Mouse (Mus musculus) adrenal gland, adult 2 months (tissue): ENCODE data around the gene Klhl5. TPM values are rescaled to one million over a fixed set of nuclear protein-coding genes. Genes with fewer than 3 reads are reported as not detected.
"Not testable (repeated sequence)": the region's sequence is repeated elsewhere in the genome, so short reads cannot be mapped to it uniquely, and the experiment has no call there.

ENCODE experiments used
- DNase-seq: peaks from one replicate; pipeline ENCODE4 v3.0.0; 2021
- polyA plus RNA-seq: library from polyadenylated mRNA; depleted of rRNA; stranded (reverse); fragments of >200 nt; gene quantifications from 2 replicates; pipeline ENCODE4 v1.2.3, GENCODE M21; 2012
- total RNA-seq, 2 experiments: library from RNA; stranded (reverse); gene quantifications; 2 replicates each; pipeline ENCODE4 v1.2.3; 2021

Klhl5 gene
- total and polyA plus RNA-seq, 3 experiments, result 31.4 to 63.2 (median 48.6) TPM

GRCm38 (mm10) chr5:65096805-65097204 lies 10.5 kb upstream of the Klhl5 start:
- no peak for DNase-seq

- DNase-seq, result no peak
These were observed 9.9 kb upstream of the Klhl5 start for GRCm38 (mm10) chr5:65097457-65097856.

- DNase-seq, result no peak
These were observed 7.3 kb upstream of the Klhl5 start for GRCm38 (mm10) chr5:65100002-65100401.

- no peak for DNase-seq
These were observed 6.1 kb upstream of the Klhl5 start for GRCm38 (mm10) chr5:65101209-65101608.

- DNase-seq, result no peak
These were observed 5.7 kb upstream of the Klhl5 start for GRCm38 (mm10) chr5:65101621-65102020.

- no peak for DNase-seq
These were observed 5.2 kb upstream of the Klhl5 start for GRCm38 (mm10) chr5:65102026-65102640.

- no peak for DNase-seq
These were observed 4.7 kb upstream of the Klhl5 start for GRCm38 (mm10) chr5:65102641-65103042.

- peak; percentile 72 for DNase-seq
These were observed 564 bp downstream of the Klhl5 start for GRCm38 (mm10) chr5:65107773-65108432.

- not testable (repeated sequence) for DNase-seq
These were observed 4.9 kb downstream of the Klhl5 start for GRCm38 (mm10) chr5:65112225-65112624.

- DNase-seq, result no peak
These were observed 6.0 kb downstream of the Klhl5 start for GRCm38 (mm10) chr5:65113323-65113722.

- DNase-seq, result no peak
These were observed 9.4 kb downstream of the Klhl5 start for GRCm38 (mm10) chr5:65116789-65117188.

- no peak for DNase-seq
These were observed 12.2 kb downstream of the Klhl5 start for GRCm38 (mm10) chr5:65119495-65119894.

GRCm38 (mm10) chr5:65119918-65120317 lies 12.6 kb downstream of the Klhl5 start:
- DNase-seq, result no peak

GRCm38 (mm10) chr5:65122616-65123015 lies 15.3 kb downstream of the Klhl5 start:
- DNase-seq, result no peak

GRCm38 (mm10) chr5:65126137-65126536 lies 18.8 kb downstream of the Klhl5 start:
- DNase-seq, result no peak

- no peak for DNase-seq
These were observed 21.1 kb downstream of the Klhl5 start for GRCm38 (mm10) chr5:65128481-65128880.

- DNase-seq, result no peak
These were observed 23.3 kb downstream of the Klhl5 start for GRCm38 (mm10) chr5:65130528-65131210.

GRCm38 (mm10) chr5:65131211-65131879 lies 24.0 kb downstream of the Klhl5 start:
- DNase-seq, result no peak

- no peak for DNase-seq
These were observed 28.8 kb downstream of the Klhl5 start for GRCm38 (mm10) chr5:65136159-65136558.

- no peak for DNase-seq
These were observed 29.7 kb downstream of the Klhl5 start for GRCm38 (mm10) chr5:65137073-65137472.

- DNase-seq, result no peak
These were observed 33.9 kb downstream of the Klhl5 start for GRCm38 (mm10) chr5:65141242-65141641.

- no peak for DNase-seq
These were observed 34.9 kb downstream of the Klhl5 start for GRCm38 (mm10) chr5:65142247-65142646.
